Mouse (Mus musculus) stomach, adult 2 months (tissue): ENCODE measurements around the gene Rfc1. TPM values are rescaled to one million over a fixed set of nuclear protein-coding genes. Genes with fewer than 3 reads are reported as not detected.

Source experiments
- polyA plus RNA-seq: library from polyadenylated mRNA; depleted of rRNA; stranded (reverse); fragments of >200 nt; gene quantifications from 2 replicates; pipeline ENCODE4 v1.2.3, GENCODE M21; 2012; rRNA removed

Gene Rfc1
- 1.1 and 1.9 TPM in 2 replicates for polyA plus RNA-seq

GRCm38 (mm10) chr5:65335298-65336074, at the start of gene Rfc1:
Rfc1 (minus strand) TSS chr5:65335670.

GRCm38 (mm10) chr5:65348168-65348567, 12.7 kb upstream of the Rfc1 start, which contains the start of gene Klb:
Klb (plus strand) TSS chr5:65348314.

Other genes with a start within 250 kb of the Rfc1 start
- 0.24 and 0.27 TPM in 2 replicates for gene Tmem156, start 243.5 kb downstream of the Rfc1 start, polyA plus RNA-seq
- gene Klhl5, start 228.1 kb downstream of the Rfc1 start, polyA plus RNA-seq: 4.2 and 4.4 TPM in 2 replicates
- 0.47 and 0.76 TPM in 2 replicates for gene Wdr19, start 136.0 kb downstream of the Rfc1 start, polyA plus RNA-seq
- gene Klb, start 12.6 kb upstream of the Rfc1 start, polyA plus RNA-seq: 0.11 and 0.35 TPM in 2 replicates
- 21.7 and 25.7 TPM in 2 replicates for gene Rpl9, start 55.8 kb upstream of the Rfc1 start, polyA plus RNA-seq
- gene Lias, start 55.8 kb upstream of the Rfc1 start, polyA plus RNA-seq: 2.3 and 2.4 TPM in 2 replicates
- gene Ugdh, start 100.3 kb upstream of the Rfc1 start, polyA plus RNA-seq: 12.9 and 18.6 TPM in 2 replicates
- not detected in 2 replicates for gene Gm43552, start 157.2 kb upstream of the Rfc1 start, polyA plus RNA-seq
- 80.7 and 97.3 TPM in 2 replicates for gene Smim14, start 201.5 kb upstream of the Rfc1 start, polyA plus RNA-seq
- 1.8 and 4.7 TPM in 2 replicates for gene Ube2k, start 201.6 kb upstream of the Rfc1 start, polyA plus RNA-seq